Mouse (Mus musculus) embryonic fibroblast, embryonic 13.5 days (primary cell): ENCODE results near the gene Cdc14a.

Experiments
- CTCF ChIP-seq: IDR thresholded peaks from 2 replicates; pipeline ENCODE4 v1.5.1; 2011; ENCODE audit warnings: mild to moderate bottlenecking, control low read depth, low read length, moderate library complexity, borderline replicate concordance; ENCODE audit not compliant: insufficient read depth
- POLR2A ChIP-seq: IDR thresholded peaks from 2 replicates; pipeline ENCODE4 v1.6.1; 2011; ENCODE audit warnings: low read depth, mild to moderate bottlenecking, control low read depth, low read length, moderate library complexity

DNA sequence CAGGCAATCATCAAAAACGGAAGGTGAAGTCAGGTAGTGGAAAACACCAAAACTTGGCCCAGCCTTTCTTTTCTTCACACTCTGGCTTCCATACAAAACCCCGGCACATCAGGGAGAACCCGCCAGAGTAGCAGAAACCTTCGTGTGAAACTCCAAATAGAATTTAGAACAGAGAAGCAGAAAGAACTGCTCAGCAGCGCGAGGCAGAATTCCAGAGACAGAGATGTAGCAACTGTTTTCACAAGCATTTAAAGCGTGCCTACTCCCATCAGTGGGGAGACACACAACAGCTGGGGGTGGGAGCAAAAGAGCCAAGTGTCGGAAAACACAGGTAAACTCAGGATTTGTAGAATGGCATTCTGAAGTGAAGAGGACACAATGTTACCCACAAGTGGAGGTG, 125.8 kb downstream of the Cdc14a start:
- TF ChIP-seq POLR2A (no peak), CTCF (no peak)
